Mouse (Mus musculus): ENCODE results near the gene 1500009L16Rik.

1500009L16Rik gene

GRCm38 (mm10) chr10:83758732-83759131, 36.1 kb downstream of the 1500009L16Rik start:
- no peak for DNase-seq (ENCODE audit: extremely low spot score)

GRCm38 (mm10) chr10:83760535-83760934, 37.9 kb downstream of the 1500009L16Rik start:
- no peak for DNase-seq (ENCODE audit: extremely low spot score)

GRCm38 (mm10) chr10:83763891-83764290, 41.2 kb downstream of the 1500009L16Rik start:
- DNase-seq (ENCODE audit: extremely low spot score): no peak

GRCm38 (mm10) chr10:83766882-83767281, 44.2 kb downstream of the 1500009L16Rik start:
- no peak for DNase-seq (ENCODE audit: extremely low spot score)

GRCm38 (mm10) chr10:83776272-83776878, 53.7 kb downstream of the 1500009L16Rik start:
- DNase-seq (ENCODE audit: extremely low spot score): peak; percentile 51

- no peak for DNase-seq (ENCODE audit: extremely low spot score)
Observed at GRCm38 (mm10) chr10:83777253-83777652, 54.6 kb downstream of the 1500009L16Rik start.

- DNase-seq (ENCODE audit: extremely low spot score): no peak
Observed at GRCm38 (mm10) chr10:83781854-83782253, 59.2 kb downstream of the 1500009L16Rik start.

- no peak for DNase-seq (ENCODE audit: extremely low spot score)
Observed at GRCm38 (mm10) chr10:83782371-83783120, 59.9 kb downstream of the 1500009L16Rik start.

- peak; percentile 40 for DNase-seq (ENCODE audit: extremely low spot score)
Observed at GRCm38 (mm10) chr10:83785003-83785402, 62.3 kb downstream of the 1500009L16Rik start.

GRCm38 (mm10) chr10:83785627-83786392, 63.1 kb downstream of the 1500009L16Rik start:
- no peak for DNase-seq (ENCODE audit: extremely low spot score)

- no peak for DNase-seq (ENCODE audit: extremely low spot score)
Observed at GRCm38 (mm10) chr10:83795088-83795487, 72.4 kb downstream of the 1500009L16Rik start.

- no peak for DNase-seq (ENCODE audit: extremely low spot score)
Observed at GRCm38 (mm10) chr10:83795500-83795899, 72.8 kb downstream of the 1500009L16Rik start.

GRCm38 (mm10) chr10:83804021-83804420, 81.4 kb downstream of the 1500009L16Rik start:
- no peak for DNase-seq (ENCODE audit: extremely low spot score)

- peak; percentile 33 for DNase-seq (ENCODE audit: extremely low spot score)
Observed at GRCm38 (mm10) chr10:83805201-83805718, 82.6 kb downstream of the 1500009L16Rik start.

- no peak for DNase-seq (ENCODE audit: extremely low spot score)
Observed at GRCm38 (mm10) chr10:83807251-83807650, 84.6 kb downstream of the 1500009L16Rik start.
